Mouse (Mus musculus) bone marrow, adult 2 months (tissue): ENCODE results near the gene Spindoc.

Source experiments
- CTCF ChIP-seq: fragments of 200-500 bp; IDR thresholded peaks from 2 replicates; pipeline ENCODE4 v1.5.1; 2011; ENCODE audit warnings: low read length, control low read depth; ENCODE audit not compliant: control insufficient read depth, insufficient read depth
- POLR2A ChIP-seq: fragments of 200-500 bp; IDR thresholded peaks from 2 replicates; pipeline ENCODE4 v1.6.1; 2011; ENCODE audit warnings: low read depth, mild to moderate bottlenecking, control low read depth, low read length, borderline replicate concordance; ENCODE audit not compliant: control insufficient read depth

DNA sequence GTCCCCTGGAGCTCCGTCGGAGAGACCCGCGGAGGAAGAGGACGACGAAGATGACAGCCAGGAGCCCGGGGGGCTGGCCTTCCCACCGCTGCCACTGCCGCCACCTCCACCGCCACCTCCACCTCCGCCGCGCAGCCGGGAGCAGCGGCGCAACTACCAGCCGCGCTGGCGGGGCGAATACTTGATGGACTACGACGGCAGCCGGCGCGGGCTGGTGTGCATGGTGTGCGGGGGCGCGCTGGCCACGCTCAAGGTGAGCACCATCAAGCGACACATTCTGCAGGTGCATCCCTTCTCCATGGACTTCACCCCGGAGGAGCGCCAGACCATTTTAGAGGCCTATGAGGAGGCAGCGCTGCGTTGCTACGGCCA is 39.8 kb upstream of the Spindoc start:
- no peak for TF ChIP-seq POLR2A
- no peak for TF ChIP-seq CTCF
